Mouse (Mus musculus) heart, embryonic 15.5 days (tissue): Measurements from ENCODE around the gene Crk. TPM values are rescaled to one million over a fixed set of nuclear protein-coding genes. Genes with fewer than 3 reads are reported as not detected.

Experiments used
- ATAC-seq: fragments of 200-750 bp; cut with Nextera tagmentation; replicated peaks from 2 replicates; pipeline ENCODE4 v1.8.0; 2017; ENCODE audit warnings: low read depth, moderate TSS enrichment; ENCODE audit not compliant: insufficient number of reproducible peaks, insufficient read depth, low FRiP score
- H3K27ac ChIP-seq: fragments of 300-500 bp; sonication (generic); 2 replicates; pipeline ENCODE4 v1.5.1; 2015; ENCODE audit warnings: mild to moderate bottlenecking, inconsistent platforms
- H3K27me3 ChIP-seq: fragments of 300-500 bp; sonication (generic); 2 replicates; pipeline ENCODE4 v1.6.1; 2015; ENCODE audit warnings: inconsistent platforms
- H3K36me3 ChIP-seq: fragments of 300-500 bp; sonication (generic); 2 replicates; pipeline ENCODE4 v1.6.1; 2015; ENCODE audit warnings: mild to moderate bottlenecking, inconsistent platforms
- H3K4me1 ChIP-seq: fragments of 300-500 bp; sonication (generic); replicated peaks from 2 replicates; pipeline ENCODE4 v1.6.1; 2015; ENCODE audit warnings: inconsistent platforms
- H3K4me2 ChIP-seq: fragments of 300-500 bp; sonication (generic); 2 replicates; pipeline ENCODE4 v1.6.1; 2015; ENCODE audit warnings: inconsistent platforms, mild to moderate bottlenecking, moderate library complexity
- H3K4me3 ChIP-seq: fragments of 300-500 bp; sonication (generic); 2 replicates; pipeline ENCODE4 v1.5.1; 2015; ENCODE audit warnings: mild to moderate bottlenecking, inconsistent platforms
- H3K9ac ChIP-seq: fragments of 300-500 bp; sonication (generic); 2 replicates; pipeline ENCODE4 v1.6.1; 2015; ENCODE audit warnings: mild to moderate bottlenecking, inconsistent platforms
- H3K9me3 ChIP-seq: fragments of 300-500 bp; sonication (generic); replicated peaks from 2 replicates; pipeline ENCODE4 v1.6.1; 2016; ENCODE audit warnings: inconsistent platforms
- WGBS: fragments of 180-500 bp; shearing (Covaris S2); methylation state at CpG from one replicate; pipeline ENCODE4 v1.1.7; 2015; ENCODE audit warnings: mixed read lengths; 5-methylcytosine and 5-hydroxymethylcytosine counted together
- polyA plus RNA-seq: library from polyadenylated mRNA; unstranded; fragments of >200 nt; fragmentation: Nextera tagmentation; extraction: Ambion mirVana; gene quantifications from 2 replicates; pipeline ENCODE4 v1.2.1, GENCODE M21; 2015

Crk gene
- polyA plus RNA-seq, 1 experiment from 2014 or later = 82.3 TPM

GRCm38 (mm10) chr11:75751082-75751481 is 72.0 kb downstream of the Crk start:
- Histone ChIP-seq H3K27me3 (no peaks in the 10 kb centered on the region), H3K4me2 (no peak overlapping the region), H3K36me3 (peaks cover 10% of the 10 kb centered on the region; the same call in 1 of the 2 replicates), H3K9ac (no peak overlapping the region), H3K4me3 (no peak overlapping the region), H3K4me1 (peaks cover 53% of the 10 kb centered on the region), H3K9me3 (no peaks in the 10 kb centered on the region), H3K27ac (no peak overlapping the region)
- no peak for ATAC-seq
- WGBS = 75% methylated on average over 4 of the region's 4 CpGs

Other genes starting within 250 kb of the Crk start
- 0.35 and 4.3 TPM in 2 replicates for gene Serpinf2, start 239.7 kb upstream of the Crk start, polyA plus RNA-seq
- gene Wdr81, start 224.5 kb upstream of the Crk start, polyA plus RNA-seq = 3.1 and 4.5 TPM in 2 replicates
- 7.9 and 13.4 TPM in 2 replicates for gene Tlcd2, start 217.5 kb upstream of the Crk start, polyA plus RNA-seq
- 24.8 and 37.1 TPM in 2 replicates for gene Prpf8, start 192.4 kb upstream of the Crk start, polyA plus RNA-seq
- 7.7 and 9.2 TPM in 2 replicates for gene Rilp, start 169.2 kb upstream of the Crk start, polyA plus RNA-seq
- gene Scarf1, start 165.7 kb upstream of the Crk start, polyA plus RNA-seq = 10.4 and 13.0 TPM in 2 replicates
- gene Slc43a2, start 147.6 kb upstream of the Crk start, polyA plus RNA-seq = 2.6 and 5.1 TPM in 2 replicates
- gene Pitpna, start 91.2 kb upstream of the Crk start, polyA plus RNA-seq = 63.4 and 75.2 TPM in 2 replicates
- 19.6 and 28.8 TPM in 2 replicates for gene Inpp5k, start 48.3 kb upstream of the Crk start, polyA plus RNA-seq
- 62.1 and 79.0 TPM in 2 replicates for gene Myo1c, start 28.8 kb upstream of the Crk start, polyA plus RNA-seq
- gene Ywhae, start 53.6 kb downstream of the Crk start, polyA plus RNA-seq = 611 and 667 TPM in 2 replicates
- 0.13 and 0.51 TPM in 2 replicates for gene Doc2b, start 116.8 kb downstream of the Crk start, polyA plus RNA-seq